Mouse (Mus musculus) forebrain, embryonic 14.5 days (tissue): Measurements from ENCODE around the gene Gcnt7. TPM values are rescaled to one million over a fixed set of nuclear protein-coding genes. Genes with fewer than 3 reads are reported as not detected.

Experiments
- ATAC-seq: fragments of 200-750 bp; cut with Nextera tagmentation; 2 replicates; pipeline ENCODE4 v1.8.0; 2017; ENCODE audit warnings: mild to moderate bottlenecking, moderate library complexity
- DNase-seq: peaks from one replicate; pipeline ENCODE4 v3.0.0-alpha.2; 2015; ENCODE audit warnings: low spot score
- H3K27ac ChIP-seq: fragments of 300-500 bp; sonication (generic); 2 replicates; pipeline ENCODE4 v1.5.1; 2014; ENCODE audit warnings: low read depth, mild to moderate bottlenecking, control low read depth, low read length, moderate library complexity
- H3K27me3 ChIP-seq: fragments of 300-500 bp; sonication (generic); replicated peaks from 2 replicates; pipeline ENCODE4 v1.6.1; 2014; ENCODE audit warnings: low read length, control low read depth, mixed read lengths; ENCODE audit not compliant: control insufficient read depth, insufficient read depth
- H3K36me3 ChIP-seq: fragments of 300-500 bp; sonication (generic); 2 replicates; pipeline ENCODE4 v1.6.1; 2014; ENCODE audit warnings: low read length, control low read depth; ENCODE audit not compliant: control insufficient read depth, insufficient read depth
- H3K4me1 ChIP-seq: fragments of 300-500 bp; sonication (generic); 2 replicates; pipeline ENCODE4 v1.6.1; 2014; ENCODE audit warnings: antibody characterized with exemption, low read length, control low read depth; ENCODE audit not compliant: control insufficient read depth, insufficient read depth
- H3K4me2 ChIP-seq: fragments of 300-500 bp; sonication (generic); 2 replicates; pipeline ENCODE4 v1.6.1; 2014; ENCODE audit warnings: mild to moderate bottlenecking, control low read depth, low read length
- H3K4me3 ChIP-seq: fragments of 300-500 bp; sonication (generic); 2 replicates; pipeline ENCODE4 v1.5.1; 2014; ENCODE audit warnings: low read depth, low read length, control low read depth
- H3K9ac ChIP-seq: fragments of 300-500 bp; sonication (generic); 2 replicates; pipeline ENCODE4 v1.6.1; 2014; ENCODE audit warnings: mild to moderate bottlenecking, low read length, control low read depth, moderate library complexity
- H3K9me3 ChIP-seq: fragments of 300-500 bp; sonication (generic); replicated peaks from 2 replicates; pipeline ENCODE4 v1.6.1; 2016; ENCODE audit warnings: low read length, control low read depth, mixed read lengths; ENCODE audit not compliant: control insufficient read depth
- WGBS: fragments of 180-500 bp; shearing (Covaris S2); extraction: QIAGEN DNeasy Blood & Tissue Kit; methylation state at CpG from one replicate; pipeline ENCODE4 v1.1.7; 2014; 5-methylcytosine and 5-hydroxymethylcytosine counted together
- polyA plus RNA-seq: library from polyadenylated mRNA; unstranded; fragments of >200 nt; fragmentation: Nextera tagmentation; extraction: Ambion mirVana; gene quantifications from 2 replicates; pipeline ENCODE4 v1.2.1, GENCODE M21; 2014

Gene Gcnt7
- polyA plus RNA-seq, 1 experiment from 2014 or later = 0.28 TPM

GRCm38 (mm10) chr2:172416876-172417275 is 41.5 kb downstream of the Gcnt7 start:
- Histone ChIP-seq H3K36me3 (no peaks in the 10 kb centered on the region), H3K4me2 (no peak overlapping the region), H3K4me3 (no peak overlapping the region), H3K9me3 (no peaks in the 10 kb centered on the region), H3K27me3 (no peaks in the 10 kb centered on the region), H3K27ac (no peak overlapping the region), H3K9ac (no peak overlapping the region), H3K4me1 (no peaks in the 10 kb centered on the region)
- ATAC-seq (no peak), DNase-seq (no peak)
- WGBS = 92% methylated on average over 5 of the region's 5 CpGs

GRCm38 (mm10) chr2:172416218-172416617 is 42.2 kb downstream of the Gcnt7 start:
- WGBS = 61% methylated on average over 11 of the region's 12 CpGs
- Histone ChIP-seq H3K4me1 (no peaks in the 10 kb centered on the region), H3K36me3 (no peaks in the 10 kb centered on the region), H3K9ac (no peak overlapping the region), H3K4me3 (no peak overlapping the region), H3K4me2 (no peak overlapping the region), H3K9me3 (no peaks in the 10 kb centered on the region), H3K27ac (no peak overlapping the region), H3K27me3 (no peaks in the 10 kb centered on the region)
- DNase-seq (no peak), ATAC-seq (no peak)

GRCm38 (mm10) chr2:172413894-172414293 is 44.5 kb downstream of the Gcnt7 start:
- Histone ChIP-seq H3K27ac (no peak overlapping the region), H3K36me3 (no peaks in the 10 kb centered on the region), H3K4me2 (no peak overlapping the region), H3K9me3 (no peaks in the 10 kb centered on the region), H3K27me3 (no peaks in the 10 kb centered on the region), H3K4me1 (no peaks in the 10 kb centered on the region), H3K9ac (no peak overlapping the region), H3K4me3 (no peak overlapping the region)
- ATAC-seq (no peak), DNase-seq (no peak)
- WGBS = 58% methylated on average over 5 of the region's 5 CpGs

DNA sequence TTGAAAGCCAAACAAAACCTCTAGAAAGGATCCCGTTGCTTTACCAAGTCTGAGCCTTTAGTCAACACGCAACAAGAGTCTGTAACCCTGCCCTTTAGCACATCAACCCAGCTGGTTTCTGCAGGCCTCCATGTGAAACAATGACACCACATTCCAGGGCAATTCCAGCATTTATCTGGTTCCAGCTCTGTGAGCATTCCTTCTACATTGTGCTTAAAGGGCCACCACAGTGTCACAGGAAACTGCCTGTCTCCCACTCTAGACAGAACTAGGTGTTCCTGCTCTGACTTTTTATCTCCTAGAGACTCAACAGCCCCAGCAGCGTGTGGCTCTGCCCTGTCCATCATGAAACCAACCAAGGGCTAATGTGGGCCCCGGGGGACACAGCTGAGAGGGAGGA is 45.1 kb downstream of the Gcnt7 start:
- no peaks in the 10 kb centered on the region for H3K4me1 ChIP-seq
- no peak overlapping the region for H3K4me3 ChIP-seq
- H3K27me3 ChIP-seq = no peaks in the 10 kb centered on the region
- no peaks in the 10 kb centered on the region for H3K9me3 ChIP-seq
- H3K36me3 ChIP-seq = no peaks in the 10 kb centered on the region
- DNase-seq (no peak), ATAC-seq (no peak)
- 39% methylated on average over 4 of the region's 4 CpGs for WGBS
- H3K9ac ChIP-seq = no peak overlapping the region
- no peak overlapping the region for H3K27ac ChIP-seq
- no peak overlapping the region for H3K4me2 ChIP-seq

- WGBS = 12% methylated on average over 9 of the region's 9 CpGs
- H3K4me2 ChIP-seq = no peak overlapping the region
- no peak overlapping the region for H3K9ac ChIP-seq
- no peak overlapping the region for H3K27ac ChIP-seq
- no peaks in the 10 kb centered on the region for H3K4me1 ChIP-seq
- no peaks in the 10 kb centered on the region for H3K9me3 ChIP-seq
- H3K36me3 ChIP-seq = no peaks in the 10 kb centered on the region
- DNase-seq (peak; percentile 10), ATAC-seq (no peak)
- H3K27me3 ChIP-seq = no peaks in the 10 kb centered on the region
- no peak overlapping the region for H3K4me3 ChIP-seq
These were observed 45.9 kb downstream of the Gcnt7 start for GRCm38 (mm10) chr2:172412454-172412853.

GRCm38 (mm10) chr2:172411091-172411490 is 47.3 kb downstream of the Gcnt7 start:
- Histone ChIP-seq H3K4me1 (no peaks in the 10 kb centered on the region), H3K4me3 (no peak overlapping the region), H3K27me3 (no peaks in the 10 kb centered on the region), H3K36me3 (no peaks in the 10 kb centered on the region), H3K4me2 (no peak overlapping the region), H3K9me3 (no peaks in the 10 kb centered on the region), H3K9ac (no peak overlapping the region), H3K27ac (no peak overlapping the region)
- ATAC-seq (no peak), DNase-seq (no peak)
- WGBS = 85% methylated on average over 11 of the region's 11 CpGs

DNA sequence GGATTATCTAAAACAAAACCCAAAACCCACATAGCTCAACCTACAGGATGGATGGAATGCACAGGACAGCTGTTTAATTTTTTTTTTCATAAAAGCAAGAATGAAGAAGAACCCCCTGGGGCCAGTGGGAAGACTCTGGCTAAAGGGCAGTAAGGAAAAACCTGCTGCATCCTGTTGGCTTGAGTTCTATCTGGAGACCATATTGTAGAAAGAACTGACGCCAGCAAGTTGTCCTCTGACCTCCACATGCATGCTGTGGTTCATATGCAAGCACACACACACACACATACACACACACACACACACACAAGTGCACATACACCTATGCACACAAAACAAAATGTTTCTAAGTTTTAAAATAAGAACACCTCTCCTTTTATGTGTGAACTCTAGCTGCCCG is 47.7 kb downstream of the Gcnt7 start:
- H3K4me3 ChIP-seq = no peak overlapping the region
- no peaks in the 10 kb centered on the region for H3K4me1 ChIP-seq
- DNase-seq (no peak), ATAC-seq (no peak)
- H3K9me3 ChIP-seq = no peaks in the 10 kb centered on the region
- no peaks in the 10 kb centered on the region for H3K27me3 ChIP-seq
- no peaks in the 10 kb centered on the region for H3K36me3 ChIP-seq
- no peak overlapping the region for H3K4me2 ChIP-seq
- 80% methylated on average over 2 of the region's 2 CpGs for WGBS
- H3K9ac ChIP-seq = no peak overlapping the region
- no peak overlapping the region for H3K27ac ChIP-seq

GRCm38 (mm10) chr2:172407499-172407898 is 50.9 kb downstream of the Gcnt7 start:
- Histone ChIP-seq H3K9ac (no peak overlapping the region), H3K9me3 (no peaks in the 10 kb centered on the region), H3K4me1 (no peaks in the 10 kb centered on the region), H3K36me3 (no peaks in the 10 kb centered on the region), H3K27ac (no peak overlapping the region), H3K4me2 (no peak overlapping the region), H3K27me3 (no peaks in the 10 kb centered on the region), H3K4me3 (no peak overlapping the region)
- no peak for ATAC-seq
- no peak for DNase-seq
- WGBS = 72% methylated on average over 2 of the region's 2 CpGs

DNA sequence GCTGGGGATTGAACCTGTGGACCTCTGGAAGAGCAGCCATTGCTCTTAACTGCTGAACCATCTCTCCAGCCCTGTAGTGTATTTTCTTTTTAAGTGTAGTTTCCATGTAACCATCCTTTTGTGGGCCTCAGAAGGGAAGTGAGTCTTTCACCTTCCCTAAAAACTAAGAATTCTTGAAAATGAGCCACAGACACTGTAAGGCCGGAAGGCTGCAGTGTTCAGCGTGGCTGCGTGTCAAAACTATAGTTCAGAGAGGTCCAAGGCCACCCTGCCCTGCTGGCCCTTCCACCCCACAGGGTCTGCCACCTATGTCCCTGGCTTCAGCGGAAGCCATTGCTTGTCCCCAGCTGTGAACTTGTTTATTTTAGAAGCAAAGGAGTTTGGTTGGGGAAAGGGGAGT is 52.2 kb downstream of the Gcnt7 start:
- Histone ChIP-seq H3K9me3 (no peaks in the 10 kb centered on the region), H3K27me3 (no peaks in the 10 kb centered on the region), H3K4me1 (no peaks in the 10 kb centered on the region), H3K27ac (no peak overlapping the region), H3K36me3 (no peaks in the 10 kb centered on the region), H3K9ac (no peak overlapping the region), H3K4me2 (no peak overlapping the region), H3K4me3 (no peak overlapping the region)
- WGBS = 85% methylated on average over 4 of the region's 4 CpGs
- no peak for DNase-seq
- ATAC-seq = no peak
